Mouse (Mus musculus) subcutaneous adipose tissue, adult 2 months (tissue): ENCODE results near the gene Zfp960. TPM values are rescaled to one million over a fixed set of nuclear protein-coding genes. Genes with fewer than 3 reads are reported as not detected.

Source experiments
- polyA plus RNA-seq: library from polyadenylated mRNA; depleted of rRNA; stranded (reverse); fragments of >200 nt; gene quantifications from 2 replicates; pipeline ENCODE4 v1.2.3, GENCODE M21; 2012; ENCODE audit warnings: low replicate concordance; rRNA removed

Zfp960 gene
- 0.62 and 0.64 TPM in 2 replicates for polyA plus RNA-seq

GRCm38 (mm10) chr17:17063628-17064494, at the start of gene Zfp960:
Gene Zfp960, plus strand, starts transcription at chr17:17064113.

GRCm38 (mm10) chr17:17120830-17121502, 57.1 kb downstream of the Zfp960 start, which contains the start of gene Zfp97:
Gene Zfp97, plus strand, starts transcription at chr17:17121415.

Other genes starting within 250 kb of the Zfp960 start
- gene Zfp97, start 57.3 kb downstream of the Zfp960 start, polyA plus RNA-seq: 0.70 and 1.0 TPM in 2 replicates